Mouse (Mus musculus): ENCODE measurements around the gene Adamtsl5. TPM values are rescaled to one million over a fixed set of nuclear protein-coding genes. Genes with fewer than 3 reads are reported as not detected.

Adamtsl5 gene
- polyA plus RNA-seq, 1 experiment from 2014 or later, result 8.7 TPM

GRCm38 (mm10) chr10:80367954-80368353, 19.7 kb upstream of the Adamtsl5 start:
- H3K4me1 ChIP-seq (replicated peaks; ENCODE audit: control insufficient read depth, insufficient read depth, low read length), result peaks cover 4% of the 10 kb centered on the region; the same call in 1 of the 2 replicates
- H3K9ac ChIP-seq (ENCODE audit: low read length), result no peak overlapping the region
- 57% methylated on average over 5 of the region's 5 CpGs for WGBS
- DNase-seq (ENCODE audit: low spot score) (no peak), ATAC-seq (replicated peaks; ENCODE audit: low FRiP score, low TSS enrichment, low read depth) (no peak)
- H3K9me3 ChIP-seq (ENCODE audit: control insufficient read depth, low read length), result no peaks in the 10 kb centered on the region
- peaks cover 7% of the 10 kb centered on the region; the same call in 1 of the 2 replicates for H3K27me3 ChIP-seq (replicated peaks; ENCODE audit: control insufficient read depth, insufficient read depth, low read length)
- no peak overlapping the region for H3K4me3 ChIP-seq (ENCODE audit: low read depth, low read length)
- no peak overlapping the region for H3K27ac ChIP-seq (ENCODE audit: low read depth)
- no peaks in the 10 kb centered on the region for H3K36me3 ChIP-seq (ENCODE audit: control insufficient read depth, insufficient read depth, low read length)
- H3K4me2 ChIP-seq (ENCODE audit: low read length), result no peak overlapping the region

- no peaks in the 10 kb centered on the region for H3K9me3 ChIP-seq (ENCODE audit: control insufficient read depth, low read length)
- no peaks in the 10 kb centered on the region for H3K36me3 ChIP-seq (ENCODE audit: control insufficient read depth, insufficient read depth, low read length)
- H3K4me1 ChIP-seq (replicated peaks; ENCODE audit: control insufficient read depth, insufficient read depth, low read length), result no peaks in the 10 kb centered on the region
- no peak overlapping the region for H3K27ac ChIP-seq (ENCODE audit: low read depth)
- H3K27me3 ChIP-seq (replicated peaks; ENCODE audit: control insufficient read depth, insufficient read depth, low read length), result peaks cover 7% of the 10 kb centered on the region; the same call in 1 of the 2 replicates
- H3K4me2 ChIP-seq (ENCODE audit: low read length), result no peak overlapping the region
- ATAC-seq (replicated peaks; ENCODE audit: low FRiP score, low TSS enrichment, low read depth) (no peak), DNase-seq (ENCODE audit: low spot score) (no peak)
- H3K9ac ChIP-seq (ENCODE audit: low read length), result no peak overlapping the region
- WGBS, result 67% methylated on average over 6 of the region's 6 CpGs
- no peak overlapping the region for H3K4me3 ChIP-seq (ENCODE audit: low read depth, low read length)
These were observed 17.5 kb upstream of the Adamtsl5 start for GRCm38 (mm10) chr10:80365736-80366135.

- Histone ChIP-seq H3K4me1 (replicated peaks; ENCODE audit: control insufficient read depth, insufficient read depth, low read length) (no peaks in the 10 kb centered on the region), H3K4me3 (ENCODE audit: low read depth, low read length) (no peak overlapping the region), H3K4me2 (ENCODE audit: low read length) (no peak overlapping the region), H3K9ac (ENCODE audit: low read length) (no peak overlapping the region), H3K9me3 (ENCODE audit: control insufficient read depth, low read length) (no peaks in the 10 kb centered on the region), H3K27me3 (replicated peaks; ENCODE audit: control insufficient read depth, insufficient read depth, low read length) (peaks cover 14% of the 10 kb centered on the region), H3K36me3 (ENCODE audit: control insufficient read depth, insufficient read depth, low read length) (no peaks in the 10 kb centered on the region), H3K27ac (ENCODE audit: low read depth) (no peak overlapping the region)
- DNase-seq (ENCODE audit: low spot score) (no peak), ATAC-seq (replicated peaks; ENCODE audit: low FRiP score, low TSS enrichment, low read depth) (no peak)
- 49% methylated on average over 6 of the region's 6 CpGs for WGBS
These were observed 15.5 kb upstream of the Adamtsl5 start for GRCm38 (mm10) chr10:80363734-80364133.

- peaks cover 52% of the 10 kb centered on the region for H3K27me3 ChIP-seq (replicated peaks; ENCODE audit: control insufficient read depth, insufficient read depth, low read length)
These were observed 9.9 kb upstream of the Adamtsl5 start for GRCm38 (mm10) chr10:80357994-80358639.

GRCm38 (mm10) chr10:80357336-80357735, 9.1 kb upstream of the Adamtsl5 start:
- ATAC-seq (replicated peaks; ENCODE audit: low FRiP score, low TSS enrichment, low read depth) (peak; percentile 25; the same call in 1 of the 2 replicates), DNase-seq (ENCODE audit: low spot score) (no peak)
- peak overlapping the region; percentile 40 for H3K4me2 ChIP-seq (ENCODE audit: low read length)
- peaks cover 58% of the 10 kb centered on the region for H3K27me3 ChIP-seq (replicated peaks; ENCODE audit: control insufficient read depth, insufficient read depth, low read length)
- H3K27ac ChIP-seq (ENCODE audit: low read depth), result no peak overlapping the region
- WGBS, result 26% methylated on average over 7 of the region's 7 CpGs
- H3K4me3 ChIP-seq (ENCODE audit: low read depth, low read length), result no peak overlapping the region
- H3K9ac ChIP-seq (ENCODE audit: low read length), result no peak overlapping the region
- no peaks in the 10 kb centered on the region for H3K36me3 ChIP-seq (ENCODE audit: control insufficient read depth, insufficient read depth, low read length)
- H3K9me3 ChIP-seq (ENCODE audit: control insufficient read depth, low read length), result no peaks in the 10 kb centered on the region
- peaks cover 10% of the 10 kb centered on the region; the same call in 1 of the 2 replicates for H3K4me1 ChIP-seq (replicated peaks; ENCODE audit: control insufficient read depth, insufficient read depth, low read length)

More at GRCm38 (mm10) chr10:80357994-80358639, 9.9 kb upstream of the Adamtsl5 start:
- Histone ChIP-seq H3K27ac (ENCODE audit: low read depth) (no peak overlapping the region), H3K36me3 (ENCODE audit: control insufficient read depth, insufficient read depth, low read length) (no peaks in the 10 kb centered on the region), H3K4me1 (replicated peaks; ENCODE audit: control insufficient read depth, insufficient read depth, low read length) (peaks cover 10% of the 10 kb centered on the region; the same call in 1 of the 2 replicates), H3K4me3 (ENCODE audit: low read depth, low read length) (peak overlapping the region; percentile 25), H3K4me2 (ENCODE audit: low read length) (peak overlapping the region; percentile 40), H3K9me3 (ENCODE audit: control insufficient read depth, low read length) (no peaks in the 10 kb centered on the region), H3K9ac (ENCODE audit: low read length) (no peak overlapping the region)
- DNase-seq (ENCODE audit: low spot score) (no peak), ATAC-seq (replicated peaks; ENCODE audit: low FRiP score, low TSS enrichment, low read depth) (peak; percentile 59)
- 6% methylated on average over 31 of the region's 31 CpGs for WGBS

- Histone ChIP-seq H3K4me1 (replicated peaks; ENCODE audit: control insufficient read depth, insufficient read depth, low read length) (peaks cover 10% of the 10 kb centered on the region; the same call in 1 of the 2 replicates), H3K36me3 (ENCODE audit: control insufficient read depth, insufficient read depth, low read length) (no peaks in the 10 kb centered on the region), H3K27me3 (replicated peaks; ENCODE audit: control insufficient read depth, insufficient read depth, low read length) (peaks cover 64% of the 10 kb centered on the region), H3K4me3 (ENCODE audit: low read depth, low read length) (peak overlapping the region; percentile 32), H3K9me3 (ENCODE audit: control insufficient read depth, low read length) (no peaks in the 10 kb centered on the region), H3K27ac (ENCODE audit: low read depth) (no peak overlapping the region), H3K9ac (ENCODE audit: low read length) (no peak overlapping the region), H3K4me2 (ENCODE audit: low read length) (peak overlapping the region; percentile 44)
- ATAC-seq (replicated peaks; ENCODE audit: low FRiP score, low TSS enrichment, low read depth) (no peak), DNase-seq (ENCODE audit: low spot score) (no peak)
- 2% methylated on average over 34 of the region's 34 CpGs for WGBS
These were observed 8.5 kb upstream of the Adamtsl5 start for GRCm38 (mm10) chr10:80356737-80357136.

GRCm38 (mm10) chr10:80356001-80356682, 7.9 kb upstream of the Adamtsl5 start, which contains the start of gene Plk5:
TSS of gene Plk5 (plus strand) at chr10:80356459.
- peak within 1 kb of the TSS; percentile 44 for H3K4me2 ChIP-seq (ENCODE audit: low read length)
- no peaks in the 10 kb centered on the region for H3K9me3 ChIP-seq (ENCODE audit: control insufficient read depth, low read length)
- H3K4me3 ChIP-seq (ENCODE audit: low read depth, low read length), result peak within 1 kb of the TSS; percentile 32
- H3K27me3 ChIP-seq (replicated peaks; ENCODE audit: control insufficient read depth, insufficient read depth, low read length), result peaks cover 70% of the 10 kb centered on the region
- H3K4me1 ChIP-seq (replicated peaks; ENCODE audit: control insufficient read depth, insufficient read depth, low read length), result peaks cover 10% of the 10 kb centered on the region; the same call in 1 of the 2 replicates
- H3K27ac ChIP-seq (ENCODE audit: low read depth), result no peak within 1 kb of the TSS
- H3K9ac ChIP-seq (ENCODE audit: low read length), result 0 out of 2 replicates have a peak within 1 kb of the TSS, but pooled peaks have one; percentile 10
- no peak for ATAC-seq (replicated peaks; ENCODE audit: low FRiP score, low TSS enrichment, low read depth)
- H3K36me3 ChIP-seq (ENCODE audit: control insufficient read depth, insufficient read depth, low read length), result no peaks in the 10 kb centered on the region
- no peak for DNase-seq (ENCODE audit: low spot score)
- 1% methylated on average over 53 of the region's 53 CpGs for WGBS

- ATAC-seq (replicated peaks; ENCODE audit: low FRiP score, low TSS enrichment, low read depth) (no peak), DNase-seq (ENCODE audit: low spot score) (no peak)
- H3K27me3 ChIP-seq (replicated peaks; ENCODE audit: control insufficient read depth, insufficient read depth, low read length), result peaks cover 76% of the 10 kb centered on the region
- H3K4me1 ChIP-seq (replicated peaks; ENCODE audit: control insufficient read depth, insufficient read depth, low read length), result peaks cover 10% of the 10 kb centered on the region; the same call in 1 of the 2 replicates
- no peak overlapping the region for H3K9ac ChIP-seq (ENCODE audit: low read length)
- H3K27ac ChIP-seq (ENCODE audit: low read depth), result no peak overlapping the region
- H3K9me3 ChIP-seq (ENCODE audit: control insufficient read depth, low read length), result no peaks in the 10 kb centered on the region
- H3K4me2 ChIP-seq (ENCODE audit: low read length), result no peak overlapping the region
- H3K4me3 ChIP-seq (ENCODE audit: low read depth, low read length), result no peak overlapping the region
- WGBS, result 16% methylated on average over 8 of the region's 9 CpGs
- no peaks in the 10 kb centered on the region for H3K36me3 ChIP-seq (ENCODE audit: control insufficient read depth, insufficient read depth, low read length)
These were observed 7.2 kb upstream of the Adamtsl5 start for GRCm38 (mm10) chr10:80355431-80355830.
